In the genomic region with DNA sequence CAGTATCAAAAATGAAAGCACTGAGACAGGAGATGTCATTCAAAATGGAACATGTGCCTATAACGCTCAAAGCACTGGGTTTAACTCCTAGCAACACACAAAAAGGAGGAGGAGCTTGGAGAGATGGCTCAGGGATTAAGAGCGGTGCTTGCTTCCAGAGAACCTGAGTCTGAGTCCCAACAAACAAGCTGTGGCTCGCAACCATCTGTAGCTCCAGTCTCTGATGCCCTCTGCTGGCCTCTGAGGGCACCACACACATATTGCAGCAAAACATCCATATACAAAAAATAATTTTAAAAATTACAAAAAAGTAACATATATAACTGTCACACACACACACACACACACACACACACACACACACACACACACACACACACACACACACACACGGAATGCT, we compare ENCODE assay signal across 9 mouse cellular contexts. TPM values are rescaled to one million over a fixed set of nuclear protein-coding genes. Genes with fewer than 3 reads are reported as not detected.
DNase-seq lines count a peak whose midpoint lies in the region; ATAC-seq and TF ChIP-seq lines count a peak whose summit lies in the region.
"Had no signal": no experiment of that assay in that cellular context is flagged by ENCODE, and none has a peak within 500 bp of the region (broad histone marks: within the 10 kb centered on the region; RNA-seq: fewer than 3 reads in every experiment).

No protein-coding gene starts in this region.

- no peak overlapping the region for H3K4me3 ChIP-seq in olfactory bulb, adult 2 months (ENCODE audit: insufficient read depth, low read depth, low read length)
- no peak overlapping the region for H3K4me3 ChIP-seq in forebrain, embryonic 16.5 days (replicated peaks; ENCODE audit: low read length)
- H3K4me3 ChIP-seq: myocyte had no signal

- WGBS in olfactory bulb, adult 2 months = 61% methylated on average over 4 of the region's 4 CpGs
- WGBS in forebrain, embryonic 16.5 days = 76% methylated on average over 4 of the region's 4 CpGs

- TF ChIP-seq POLR2A in olfactory bulb, adult 2 months (IDR thresholded peaks at IDR 0.05; ENCODE audit: insufficient read depth, low read depth, low read length) = no peak

- TF ChIP-seq CTCF in olfactory bulb, adult 2 months (IDR thresholded peaks at IDR 0.05; ENCODE audit: insufficient read depth, low read depth, low read length) = peak; percentile 11; the same call in 1 of the 2 replicates

- H3K27ac ChIP-seq in olfactory bulb, adult 2 months (ENCODE audit: insufficient read depth, low read depth, low read length) = no peak overlapping the region
- no peak overlapping the region for H3K27ac ChIP-seq in forebrain, embryonic 16.5 days (ENCODE audit: low read length)

- no peaks in the 10 kb centered on the region for H3K36me3 ChIP-seq in forebrain, embryonic 16.5 days (ENCODE audit: control insufficient read depth, insufficient read depth)

- no peak overlapping the region for H3K4me2 ChIP-seq in forebrain, embryonic 16.5 days (ENCODE audit: low read length)

- H3K4me1 ChIP-seq in olfactory bulb, adult 2 months (ENCODE audit: control insufficient read depth, insufficient read depth, low read length) = no peaks in the 10 kb centered on the region
- H3K4me1 ChIP-seq in forebrain, embryonic 16.5 days (replicated peaks; ENCODE audit: control insufficient read depth, insufficient read depth, low read length) = no peaks in the 10 kb centered on the region

- peak; percentile 15 to 35 for DNase-seq in cerebellum, postnatal 36 days
- DNase-seq in cerebellum, adult 11-12 months = no peak
- peak; percentile 24 to 50 for DNase-seq in left cerebral cortex, postnatal 10 days (ENCODE audit: extremely low spot score in 1 of 2, low spot score in 2 of 2)
- DNase-seq in left cerebral cortex, adult 8-10 months (ENCODE audit: low spot score in 2 of 2) = no peak
- DNase-seq in MEL-GATA-1-ER (ENCODE audit: extremely low read depth, low read depth) = peak; percentile 15
- peak; percentile 55 for DNase-seq in induced T-regulatory cell, adult 2 months (ENCODE audit: low read depth)

- H3K9me3 ChIP-seq in forebrain, embryonic 16.5 days (ENCODE audit: control insufficient read depth, low read length) = no peaks in the 10 kb centered on the region

- intact Hi-C loops in left cerebral cortex, postnatal 10 days (cut with DNase I) = no loop called here

- no peaks in the 10 kb centered on the region for H3K27me3 ChIP-seq in forebrain, embryonic 16.5 days (replicated peaks; ENCODE audit: control insufficient read depth, insufficient read depth, low read length)

- ATAC-seq in forebrain, embryonic 16.5 days = no peak

- no peak overlapping the region for H3K9ac ChIP-seq in forebrain, embryonic 16.5 days (replicated peaks; ENCODE audit: low read depth, low read length)

RNA-seq across cellular contexts. Expression of gene Fanca, which starts 28.2 kb away (rescaled TPM):
- 1 to 10 TPM; 4.0 to 4.1 TPM for total RNA-seq in left cerebral cortex, postnatal 10 days (2021)
- total RNA-seq in left cerebral cortex, adult 8-10 months (2022) = 1 to 10 TPM; 1.3 to 2.8 (median 2.2) TPM
- not detected in 2 replicates for polyA plus RNA-seq in olfactory bulb, adult 2 months (2012; ENCODE audit: insufficient read depth, insufficient read length, low replicate concordance, missing spikeins)
- 12.8 and 14.8 TPM in 2 replicates for polyA plus RNA-seq in forebrain, embryonic 16.5 days (2015; fragmentation: Nextera tagmentation; extraction: Ambion mirVana)

RNA-seq across cellular contexts. Expression of gene Vps9d1, which starts 36.0 kb away (rescaled TPM):
- total RNA-seq in left cerebral cortex, postnatal 10 days (2021) = 10 to 100 TPM; 72.7 to 74.6 TPM
- total RNA-seq in left cerebral cortex, adult 8-10 months (2022) = 10 to 100 TPM; 53.3 to 72.7 (median 58.6) TPM
- not detected in 2 replicates for polyA plus RNA-seq in olfactory bulb, adult 2 months (2012; ENCODE audit: insufficient read depth, insufficient read length, low replicate concordance, missing spikeins)
- 44.9 and 60.5 TPM in 2 replicates for polyA plus RNA-seq in forebrain, embryonic 16.5 days (2015; fragmentation: Nextera tagmentation; extraction: Ambion mirVana)

RNA-seq across cellular contexts. Expression of gene Zfp276, which starts 36.2 kb away (rescaled TPM):
- total RNA-seq in left cerebral cortex, postnatal 10 days (2021) = 10 to 100 TPM; 21.6 to 25.2 TPM
- 10 to 100 TPM; 20.0 to 25.7 (median 23.2) TPM for total RNA-seq in left cerebral cortex, adult 8-10 months (2022)
- not detected in 2 replicates for polyA plus RNA-seq in olfactory bulb, adult 2 months (2012; ENCODE audit: insufficient read depth, insufficient read length, low replicate concordance, missing spikeins)
- polyA plus RNA-seq in forebrain, embryonic 16.5 days (2015; fragmentation: Nextera tagmentation; extraction: Ambion mirVana) = 26.8 and 31.2 TPM in 2 replicates

RNA-seq across cellular contexts. Expression of gene Spire2, which starts 42.3 kb away (rescaled TPM):
- 10 to 100 TPM; 16.2 to 17.4 TPM for total RNA-seq in left cerebral cortex, postnatal 10 days (2021)
- 10 to 100 TPM; 17.3 to 19.0 (median 18.1) TPM for total RNA-seq in left cerebral cortex, adult 8-10 months (2022)
- not detected in 2 replicates for polyA plus RNA-seq in olfactory bulb, adult 2 months (2012; ENCODE audit: insufficient read depth, insufficient read length, low replicate concordance, missing spikeins)
- 31.8 and 33.4 TPM in 2 replicates for polyA plus RNA-seq in forebrain, embryonic 16.5 days (2015; fragmentation: Nextera tagmentation; extraction: Ambion mirVana)

RNA-seq across cellular contexts. Expression of gene Spata2l, which starts 54.1 kb away (rescaled TPM):
- total RNA-seq in left cerebral cortex, postnatal 10 days (2021) = 100 to 1,000 TPM; 111 to 118 TPM
- 10 to 100 TPM; 54.3 to 61.9 (median 60.4) TPM for total RNA-seq in left cerebral cortex, adult 8-10 months (2022)
- not detected in 2 replicates for polyA plus RNA-seq in olfactory bulb, adult 2 months (2012; ENCODE audit: insufficient read depth, insufficient read length, low replicate concordance, missing spikeins)
- 5.8 and 7.8 TPM in 2 replicates for polyA plus RNA-seq in forebrain, embryonic 16.5 days (2015; fragmentation: Nextera tagmentation; extraction: Ambion mirVana)

Comparison
In these comparisons a context has a peak if more than half of its experiments do, and no peak if none do; other contexts are left out.
1. DNase-seq: peak in cerebellum, postnatal 36 days (2 of 2), left cerebral cortex, postnatal 10 days (2 of 2), MEL-GATA-1-ER (single experiment) and induced T-regulatory cell, adult 2 months (single experiment); none in cerebellum, adult 11-12 months (single experiment) and left cerebral cortex, adult 8-10 months (0 of 2).